Mouse (Mus musculus) adipocyte (in vitro differentiated cells): ENCODE results near the gene Prepl.

ENCODE experiments used
- DNase-seq: peaks from one replicate; pipeline ENCODE4 v3.0.0-alpha.2; 2016; ENCODE audit warnings: low spot score

Gene Prepl

GRCm38 (mm10) chr17:85090120-85091099 lies at the start of gene Prepl, which contains the start of gene Camkmt:
Gene Prepl (minus strand): TSS chr17:85090241.
Gene Camkmt (plus strand): TSS chr17:85090552.
- peak; percentile 99 for DNase-seq

- DNase-seq = no peak
Measured at GRCm38 (mm10) chr17:85138393-85138792, 48.4 kb upstream of the Prepl start.

- DNase-seq = peak; percentile 65
Measured at GRCm38 (mm10) chr17:85116643-85117042, 26.6 kb upstream of the Prepl start.

- DNase-seq = no peak
Measured at GRCm38 (mm10) chr17:85113441-85113840, 23.4 kb upstream of the Prepl start.

GRCm38 (mm10) chr17:85110640-85111039 lies 20.6 kb upstream of the Prepl start:
- DNase-seq = no peak

- DNase-seq = no peak
Measured at GRCm38 (mm10) chr17:85103310-85103709, 13.3 kb upstream of the Prepl start.

- DNase-seq = no peak
Measured at GRCm38 (mm10) chr17:85101751-85102150, 11.7 kb upstream of the Prepl start.

GRCm38 (mm10) chr17:85100232-85100631 lies 10.2 kb upstream of the Prepl start:
- no peak for DNase-seq

GRCm38 (mm10) chr17:85098677-85099323 lies 8.8 kb upstream of the Prepl start:
- DNase-seq = no peak

GRCm38 (mm10) chr17:85096396-85096795 lies 6.4 kb upstream of the Prepl start:
- no peak for DNase-seq

- DNase-seq = no peak
Measured at GRCm38 (mm10) chr17:85091762-85092161, 1.7 kb upstream of the Prepl start.

GRCm38 (mm10) chr17:85089621-85090020 lies 420 bp downstream of the Prepl start:
- peak; percentile 62 for DNase-seq

- DNase-seq = peak; percentile 64
Measured at GRCm38 (mm10) chr17:85089011-85089410, 1.0 kb downstream of the Prepl start.

- no peak for DNase-seq
Measured at GRCm38 (mm10) chr17:85088401-85088800, 1.6 kb downstream of the Prepl start.

GRCm38 (mm10) chr17:85087591-85087990 lies 2.5 kb downstream of the Prepl start:
- DNase-seq = no peak

GRCm38 (mm10) chr17:85086501-85086900 lies 3.5 kb downstream of the Prepl start:
- DNase-seq = peak; percentile 14

- DNase-seq = no peak
Measured at GRCm38 (mm10) chr17:85085335-85085734, 4.7 kb downstream of the Prepl start.

- DNase-seq = no peak
Measured at GRCm38 (mm10) chr17:85080781-85081180, 9.3 kb downstream of the Prepl start.

- no peak for DNase-seq
Measured at GRCm38 (mm10) chr17:85079276-85079675, 10.8 kb downstream of the Prepl start.

GRCm38 (mm10) chr17:85074083-85074482 lies 16.0 kb downstream of the Prepl start:
- DNase-seq = no peak

- DNase-seq = no peak
Measured at GRCm38 (mm10) chr17:85073214-85073613, 16.8 kb downstream of the Prepl start.

GRCm38 (mm10) chr17:85072383-85072782 lies 17.7 kb downstream of the Prepl start:
- DNase-seq = no peak
